Mouse (Mus musculus) limb, embryonic 10.5 days (tissue): ENCODE measurements around the gene Plxna2. TPM values are rescaled to one million over a fixed set of nuclear protein-coding genes. Genes with fewer than 3 reads are reported as not detected.

Experiments
- DNase-seq: peaks from one replicate; pipeline ENCODE4 v3.0.0-alpha.2; 2017; ENCODE audit warnings: low spot score
- H3K27ac ChIP-seq: fragments of 300-500 bp; sonication (generic); 2 replicates; pipeline ENCODE4 v1.5.1; 2016; ENCODE audit warnings: mild to moderate bottlenecking
- H3K27me3 ChIP-seq: fragments of 300-500 bp; sonication (generic); 2 replicates; pipeline ENCODE4 v1.6.1; 2016; ENCODE audit warnings: low read depth, mild to moderate bottlenecking; ENCODE audit not compliant: poor library complexity, severe bottlenecking
- H3K36me3 ChIP-seq: fragments of 300-500 bp; sonication (generic); 2 replicates; pipeline ENCODE4 v1.6.1; 2016; ENCODE audit warnings: mild to moderate bottlenecking, moderate library complexity
- H3K4me1 ChIP-seq: fragments of 300-500 bp; sonication (generic); 2 replicates; pipeline ENCODE4 v1.6.1; 2016
- H3K4me3 ChIP-seq: fragments of 300-500 bp; sonication (generic); 2 replicates; pipeline ENCODE4 v1.5.1; 2016; ENCODE audit warnings: mild to moderate bottlenecking, moderate library complexity
- H3K9me3 ChIP-seq: fragments of 300-500 bp; sonication (generic); replicated peaks from 2 replicates; pipeline ENCODE4 v1.6.1; 2016; ENCODE audit warnings: mild to moderate bottlenecking
- WGBS: fragments of 180-500 bp; shearing (Covaris S2); methylation state at CpG from one replicate; pipeline ENCODE4 v1.1.7; 2016; 5-methylcytosine and 5-hydroxymethylcytosine counted together
- microRNA-seq: library from miRNA; unstranded; fragments of <30 nt; microRNA quantifications from one replicate; pipeline ENCODE4, GENCODE M21; 2017
- polyA plus RNA-seq: library from polyadenylated mRNA; unstranded; fragments of >200 nt; fragmentation: Nextera tagmentation; extraction: Ambion mirVana; gene quantifications from 2 replicates; pipeline ENCODE4 v1.2.1, GENCODE M21; 2016

The Plxna2 gene
- polyA plus RNA-seq, 1 experiment from 2014 or later: 6.4 TPM

GRCm38 (mm10) chr1:194847014-194847413, 229.0 kb downstream of the Plxna2 start:
- Histone ChIP-seq H3K4me3 (no peak overlapping the region), H3K27ac (no peak overlapping the region), H3K36me3 (no peaks in the 10 kb centered on the region), H3K27me3 (no peaks in the 10 kb centered on the region), H3K9me3 (no peaks in the 10 kb centered on the region), H3K4me1 (no peaks in the 10 kb centered on the region)
- DNase-seq: no peak
- WGBS: 97% methylated on average over 4 of the region's 4 CpGs

GRCm38 (mm10) chr1:194851242-194852064, 233.4 kb downstream of the Plxna2 start:
- Histone ChIP-seq H3K27ac (no peak overlapping the region), H3K4me3 (no peak overlapping the region), H3K36me3 (no peaks in the 10 kb centered on the region), H3K4me1 (no peaks in the 10 kb centered on the region), H3K9me3 (no peaks in the 10 kb centered on the region), H3K27me3 (no peaks in the 10 kb centered on the region)
- DNase-seq: no peak
- WGBS: 80% methylated on average over 4 of the region's 4 CpGs

GRCm38 (mm10) chr1:194852065-194852358, 234.0 kb downstream of the Plxna2 start:
- Histone ChIP-seq H3K36me3 (no peaks in the 10 kb centered on the region), H3K4me1 (no peaks in the 10 kb centered on the region), H3K9me3 (no peaks in the 10 kb centered on the region), H3K27ac (no peak overlapping the region), H3K4me3 (no peak overlapping the region), H3K27me3 (no peaks in the 10 kb centered on the region)
- no peak for DNase-seq
- WGBS: 73% methylated on average over 2 of the region's 2 CpGs

Small RNAs within 50 kb of the gene (microRNA-seq; reads per million reads assigned to microRNA genes)
- gene Mir3962: not detected
